Mouse (Mus musculus) frontal cortex, postnatal 14 days (tissue): ENCODE results near the gene Gstp3.
A peak's percentile ranks its signal among the peaks of the same experiment; 100 is the strongest.
"Not testable (repeated sequence)": the region's sequence is repeated elsewhere in the genome, so short reads cannot be mapped to it uniquely, and the experiment has no call there.

Experiments
- DNase-seq, 2 experiments: peaks; one replicate each; pipeline ENCODE4 v3.0.0; 2022; ENCODE audit warnings: low spot score in 2 of 2

Gstp3 gene

DNA sequence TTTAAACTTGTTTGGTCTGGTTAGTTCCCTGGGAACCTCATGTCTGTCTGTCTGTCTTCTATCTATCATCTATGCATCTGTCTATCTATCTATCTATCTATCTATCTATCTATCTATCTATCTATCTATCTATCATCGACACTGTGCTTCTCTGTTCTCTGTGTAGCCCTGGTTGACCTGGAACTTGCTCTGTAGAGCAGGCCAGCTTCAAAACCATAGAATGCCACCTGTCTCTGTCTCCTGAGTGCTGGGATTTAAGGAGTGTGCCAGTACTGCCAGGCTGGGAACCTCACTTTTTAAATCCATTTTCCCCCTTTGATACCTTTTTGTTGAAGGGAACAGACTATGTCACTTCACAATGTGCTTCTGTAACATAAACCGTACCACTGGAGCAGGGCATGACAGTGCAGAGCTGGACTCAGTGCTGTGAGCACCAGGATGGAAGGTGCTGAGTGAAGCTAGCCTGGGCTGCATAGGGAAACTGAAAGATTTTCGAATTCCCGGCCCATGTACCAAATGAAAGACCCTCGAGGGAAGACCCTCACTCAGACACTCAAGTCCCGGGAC, 1.6 kb upstream of the Gstp3 start:
- no peak for DNase-seq

- DNase-seq = not testable (repeated sequence)
Measured at GRCm38 (mm10) chr19:4060044-4060898, 902 bp upstream of the Gstp3 start.

GRCm38 (mm10) chr19:4058581-4058980, 788 bp downstream of the Gstp3 start:
- no peak for DNase-seq

GRCm38 (mm10) chr19:4057962-4058361, 1.4 kb downstream of the Gstp3 start:
- no peak for DNase-seq

DNA sequence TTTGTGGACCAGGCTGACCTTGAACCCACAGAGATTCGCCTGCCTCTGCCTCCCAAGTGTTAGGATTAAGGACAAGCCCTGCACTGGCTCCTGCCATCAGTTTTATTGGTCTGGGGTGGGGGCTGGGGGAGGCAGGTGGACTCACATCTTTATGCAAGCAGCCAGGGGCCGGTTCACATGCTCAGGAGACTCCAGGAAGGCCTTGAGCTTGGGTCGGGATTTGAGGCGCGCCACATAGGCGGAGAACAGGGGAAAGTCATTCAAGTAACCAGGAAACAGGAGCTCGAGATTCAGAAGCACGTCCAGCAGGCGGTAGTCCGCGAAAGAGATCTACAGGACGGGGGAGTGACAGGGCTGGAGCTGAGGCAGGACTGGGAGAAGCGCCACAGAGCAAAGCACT, 2.0 kb downstream of the Gstp3 start:
- DNase-seq = no peak

DNA sequence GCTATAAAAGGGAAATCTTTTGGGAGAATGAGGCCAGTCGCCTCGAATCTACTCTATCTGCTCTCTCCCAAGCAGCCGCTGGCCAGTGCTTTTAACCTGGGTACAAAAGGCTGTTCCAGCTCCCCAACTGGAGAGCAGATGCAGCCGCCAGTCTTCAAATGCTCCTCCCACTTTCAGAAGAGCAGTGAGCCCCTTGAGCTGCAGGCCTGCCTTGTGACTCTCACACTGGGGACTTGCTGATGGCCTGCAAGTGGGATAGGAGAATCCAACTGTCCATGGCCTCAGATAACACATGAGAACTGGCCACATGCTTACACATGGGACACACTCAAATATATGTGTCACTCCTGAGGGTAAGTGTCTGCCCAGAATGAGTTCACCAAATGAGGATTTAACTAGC, 2.6 kb downstream of the Gstp3 start:
- DNase-seq = no peak

DNA sequence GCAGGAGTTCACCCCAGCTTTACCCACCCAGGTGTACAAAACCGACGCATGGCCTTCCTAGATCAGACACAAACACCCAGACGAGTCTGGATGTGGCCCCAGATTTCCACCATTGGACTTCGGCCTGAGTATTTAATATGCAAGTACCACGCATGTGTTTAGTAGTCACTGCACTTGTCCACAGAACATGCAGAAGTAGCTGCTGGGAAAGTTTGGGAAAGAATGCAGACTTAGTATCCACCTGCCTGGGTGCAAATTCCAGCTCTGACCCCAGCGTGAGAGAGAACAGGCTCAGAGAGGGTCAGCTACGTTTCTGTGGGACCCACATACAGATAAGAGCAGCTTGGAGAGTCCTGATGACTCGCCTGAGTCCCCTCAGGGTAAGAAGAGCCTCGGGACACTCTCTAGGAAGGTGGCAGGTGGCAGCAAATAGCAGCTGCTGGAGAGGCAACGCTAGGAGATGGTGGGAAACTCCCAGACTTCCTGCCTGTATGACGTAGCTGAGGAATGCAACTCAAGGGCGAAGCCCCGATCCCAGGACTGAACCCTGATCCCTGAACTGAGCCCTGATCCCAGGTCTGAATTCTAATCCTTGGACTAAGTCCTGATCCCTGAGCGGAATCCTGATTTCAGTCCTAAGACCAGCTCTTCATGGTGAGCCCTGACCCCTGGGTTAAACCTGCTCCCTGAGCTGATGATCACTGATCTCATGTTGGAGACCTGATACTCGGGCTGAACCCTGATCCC, 3.2 kb downstream of the Gstp3 start:
- DNase-seq = no peak

- DNase-seq = no peak
Measured at GRCm38 (mm10) chr19:4055216-4055946, 4.0 kb downstream of the Gstp3 start.

DNA sequence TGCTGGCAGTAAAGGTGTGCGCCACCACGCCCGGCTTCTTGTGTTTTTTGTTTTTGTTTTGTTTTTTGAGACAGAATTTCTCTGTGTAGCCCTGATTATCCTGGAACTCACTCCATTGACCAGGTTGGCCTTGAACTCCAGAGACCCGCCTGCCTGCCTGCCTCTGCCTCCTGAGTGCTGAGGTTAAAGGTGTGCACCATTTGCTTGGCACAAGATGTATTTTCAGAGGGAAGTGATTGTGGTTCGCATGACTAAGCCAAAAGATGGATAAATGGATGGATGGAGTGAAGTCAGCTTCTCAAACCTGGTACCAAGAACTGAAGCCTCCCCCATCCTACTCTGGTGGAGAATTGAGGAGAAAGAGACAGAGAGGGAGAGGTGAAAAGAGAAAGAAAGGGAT, 4.8 kb downstream of the Gstp3 start:
- DNase-seq = no peak

DNA sequence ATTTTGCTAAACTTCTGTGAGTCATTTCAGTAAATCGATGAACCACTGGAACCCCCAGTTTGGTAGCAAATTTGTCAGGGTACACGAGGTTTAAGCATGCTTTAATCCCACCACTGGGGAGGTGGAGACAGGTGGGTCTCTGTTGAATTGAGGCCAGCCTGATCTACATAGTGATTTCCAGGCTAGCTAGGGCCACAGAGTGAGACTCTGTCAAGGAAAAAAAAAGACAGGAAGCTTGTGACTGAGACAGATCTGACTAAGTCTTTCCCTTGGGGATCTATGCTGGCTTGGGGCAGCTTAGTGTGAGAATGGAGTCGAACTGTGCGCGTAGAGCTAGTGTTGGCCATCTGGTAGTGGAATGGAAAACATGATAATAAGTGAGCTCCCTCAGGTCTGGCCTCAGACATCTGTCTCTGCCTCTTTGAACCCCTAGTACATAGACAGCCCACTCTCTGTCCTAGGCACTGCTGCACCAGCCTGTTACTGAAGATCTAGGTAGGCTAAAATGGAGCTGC, 6.8 kb downstream of the Gstp3 start:
- DNase-seq = no peak

DNA sequence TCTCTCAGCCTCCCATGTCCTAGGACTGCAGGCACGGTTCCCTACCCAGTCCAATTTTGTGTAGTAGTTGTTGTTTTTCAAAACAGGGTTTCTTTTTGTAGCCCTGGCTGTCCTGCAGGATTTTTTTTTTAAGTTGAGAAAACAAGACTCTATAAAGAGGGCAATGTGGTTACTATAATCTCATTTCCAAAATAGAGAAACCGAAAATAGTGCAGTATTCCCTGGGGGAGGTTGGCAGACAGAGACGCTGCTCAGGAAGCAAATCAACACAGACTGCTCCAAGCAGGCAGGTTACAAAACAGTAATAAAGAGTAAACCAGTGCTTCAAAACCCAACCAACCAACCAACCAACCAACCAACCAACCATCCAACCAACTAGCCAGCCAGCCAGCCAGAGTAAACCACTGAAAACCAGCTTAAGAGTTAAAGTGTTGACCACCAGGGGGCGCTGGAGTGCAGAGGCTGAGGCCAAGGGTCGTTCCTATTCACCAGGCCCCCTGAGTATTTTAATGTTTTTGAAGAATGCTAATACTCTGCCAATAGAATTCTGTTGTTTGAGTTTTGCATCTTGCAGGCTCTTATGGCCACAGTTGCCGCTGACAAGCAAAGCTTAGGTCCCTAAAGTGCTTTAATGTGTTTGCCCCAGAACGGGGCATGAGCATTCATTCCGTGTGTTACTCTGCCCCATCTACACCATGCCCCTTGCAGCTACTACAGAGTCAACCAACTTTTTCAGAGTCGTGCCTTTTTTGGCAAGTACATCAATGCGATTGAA, 7.4 kb downstream of the Gstp3 start:
- DNase-seq = peak in 1 of 2 experiments; percentile 28

DNA sequence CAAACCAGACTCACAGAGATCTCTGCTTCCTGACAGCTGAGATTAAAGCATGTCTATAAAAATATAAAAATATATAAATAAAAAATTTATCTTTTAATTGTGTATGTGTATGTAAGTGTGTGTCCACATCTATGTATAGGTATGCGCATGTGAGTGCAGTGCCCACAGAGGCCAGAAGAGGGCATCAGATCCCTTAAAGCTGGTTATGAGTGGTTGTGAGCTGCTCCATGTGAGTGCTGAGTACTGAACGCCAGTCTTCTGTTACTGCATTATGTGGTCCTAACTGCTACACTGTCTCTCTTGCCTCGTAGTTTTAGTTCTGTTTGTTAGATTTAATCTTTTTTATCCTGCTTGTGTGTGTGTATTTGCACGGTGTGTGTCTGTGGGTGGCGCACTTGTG, 8.4 kb downstream of the Gstp3 start:
- DNase-seq = no peak

GRCm38 (mm10) chr19:4049069-4049468, 10.3 kb downstream of the Gstp3 start:
- DNase-seq = not testable (repeated sequence)

- DNase-seq = peak in 1 of 2 experiments; percentile 53
Measured at GRCm38 (mm10) chr19:4047859-4048258, 11.5 kb downstream of the Gstp3 start.

- no peak for DNase-seq
Measured at GRCm38 (mm10) chr19:4046866-4047254, 12.5 kb downstream of the Gstp3 start.

- DNase-seq = peak; percentile 68 to 71
Measured at GRCm38 (mm10) chr19:4045966-4046865, 13.2 kb downstream of the Gstp3 start, which contains the start of gene Gstp2. TSS of gene Gstp2 (minus strand) at chr19:4046023.

DNA sequence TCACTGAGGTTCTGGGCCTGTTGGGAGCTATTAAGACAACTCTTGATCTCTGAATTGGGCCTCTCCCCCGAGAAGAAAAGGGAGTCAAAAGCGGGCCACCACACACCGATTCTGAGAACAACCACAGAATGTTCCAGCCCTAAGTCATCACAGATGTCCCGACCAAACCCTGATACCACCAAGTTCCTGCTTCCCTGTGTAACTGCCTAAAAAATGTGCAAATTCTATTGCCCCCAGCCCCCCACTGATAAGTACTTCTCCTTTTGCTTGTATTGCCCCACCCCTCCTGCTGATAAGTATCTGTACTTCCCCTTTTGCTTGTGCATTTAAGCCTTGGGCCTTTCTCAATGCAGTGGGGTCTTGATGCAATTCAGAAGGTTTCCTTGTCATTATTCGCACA, 15.3 kb downstream of the Gstp3 start:
- not testable (repeated sequence) for DNase-seq

DNA sequence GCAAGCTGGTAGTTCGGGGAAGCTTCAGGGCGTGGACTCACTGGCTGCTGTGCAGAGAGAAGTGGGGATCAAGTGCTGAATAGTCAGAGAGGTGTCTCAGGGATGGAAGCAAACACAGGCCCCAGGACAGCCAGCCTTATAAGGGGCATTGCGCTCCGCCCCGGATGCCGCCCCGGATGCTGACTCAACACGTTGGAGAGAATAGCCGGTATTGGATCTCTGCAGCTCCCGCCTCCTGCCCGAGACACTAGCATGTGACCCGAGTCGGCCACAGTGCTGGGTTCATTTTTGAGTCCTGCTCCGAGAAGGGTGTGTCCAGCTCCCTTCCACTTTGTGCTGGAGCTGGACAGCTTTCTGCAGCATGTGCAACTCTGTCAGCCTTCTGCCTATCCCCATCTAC, 17.2 kb downstream of the Gstp3 start:
- DNase-seq = no peak

DNA sequence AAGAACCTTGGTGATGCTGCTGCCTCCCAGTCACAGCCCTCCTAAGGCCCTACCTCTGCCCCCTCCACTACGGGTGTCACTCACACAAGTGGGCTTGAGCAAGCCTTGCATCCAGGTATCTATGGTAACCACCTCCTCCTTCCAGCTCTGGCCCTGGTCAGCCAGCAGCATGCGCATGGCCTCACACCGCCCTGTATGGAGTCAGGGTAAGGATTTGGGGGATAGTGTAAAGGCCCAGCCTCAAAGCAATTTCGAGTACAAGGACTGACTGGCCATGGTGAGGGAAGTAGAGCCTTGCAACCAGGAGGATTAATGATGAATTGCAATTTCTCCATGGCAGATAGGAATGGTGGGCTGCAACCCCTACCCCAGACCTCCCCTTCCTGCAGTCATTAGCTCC, 17.9 kb downstream of the Gstp3 start:
- not testable (repeated sequence) for DNase-seq

- not testable (repeated sequence) for DNase-seq
Measured at GRCm38 (mm10) chr19:4040941-4041340, 18.4 kb downstream of the Gstp3 start.
